Mouse (Mus musculus) layer of hippocampus, adult 2 months (tissue): ENCODE measurements at regions not wholly inside any gene's neighbourhood (a gene's known extent, or its start where the extent isn't known, plus 50 kb on each side); places are given as distances from the start of the nearest gene placed in this dataset.

Experiments used
- DNase-seq, 2 experiments: peaks; one replicate each; pipeline ENCODE4 v3.0.0; 2022; ENCODE audit warnings: low spot score in 2 of 2
- H3K27ac ChIP-seq: fragments of 200-600 bp; 2 replicates; pipeline ENCODE4 v1.8.1; 2022
- H3K4me3 ChIP-seq: fragments of 200-600 bp; 2 replicates; pipeline ENCODE4 v1.8.1; 2022; ENCODE audit warnings: mild to moderate bottlenecking
- CTCF ChIP-seq: fragments of 200-600 bp; conservative IDR thresholded peaks from 2 replicates; pipeline ENCODE4 v1.8.1; 2022; ENCODE audit warnings: antibody characterized with exemption, mild to moderate bottlenecking, moderate library complexity

GRCm38 (mm10) chr4:55604915-55605314, 72.6 kb upstream of the Klf4 start:
- H3K4me3 ChIP-seq: no peak overlapping the region
- no peak for DNase-seq
- H3K27ac ChIP-seq: no peak overlapping the region
- TF ChIP-seq CTCF: no peak

GRCm38 (mm10) chr4:55603821-55604435, 71.7 kb upstream of the Klf4 start:
- DNase-seq: no peak
- H3K4me3 ChIP-seq: no peak overlapping the region
- TF ChIP-seq CTCF: no peak
- H3K27ac ChIP-seq: no peak overlapping the region

- no peak for TF ChIP-seq CTCF
- no peak overlapping the region for H3K4me3 ChIP-seq
- H3K27ac ChIP-seq: no peak overlapping the region
- DNase-seq: no peak
Measured at GRCm38 (mm10) chr4:55595203-55595602, 62.9 kb upstream of the Klf4 start.

- Histone ChIP-seq H3K27ac (no peak overlapping the region), H3K4me3 (no peak overlapping the region)
- no peak for DNase-seq
- TF ChIP-seq CTCF: no peak
Measured at GRCm38 (mm10) chr4:55594699-55595098, 62.4 kb upstream of the Klf4 start.

GRCm38 (mm10) chr4:55593132-55593531, 60.9 kb upstream of the Klf4 start:
- no peak for TF ChIP-seq CTCF
- H3K4me3 ChIP-seq: no peak overlapping the region
- H3K27ac ChIP-seq: no peak overlapping the region
- no peak for DNase-seq

- Histone ChIP-seq H3K4me3 (no peak overlapping the region), H3K27ac (no peak overlapping the region)
- TF ChIP-seq CTCF: no peak
- DNase-seq: no peak
Measured at GRCm38 (mm10) chr4:55586212-55586611, 53.9 kb upstream of the Klf4 start.

GRCm38 (mm10) chr4:55583589-55583988, 51.3 kb upstream of the Klf4 start:
- TF ChIP-seq CTCF: no peak
- no peak overlapping the region for H3K4me3 ChIP-seq
- H3K27ac ChIP-seq: no peak overlapping the region
- DNase-seq: no peak
